Mouse (Mus musculus): ENCODE measurements around the gene Glb1l2.

The Glb1l2 gene

GRCm38 (mm10) chr9:26733206-26733891, 72.9 kb downstream of the Glb1l2 start, which contains the start of gene B3gat1:
B3gat1 (plus strand) TSS chr9:26733728.
- DNase-seq (ENCODE audit: low read depth): no peak

- no peak for DNase-seq (ENCODE audit: low read depth)
Measured at GRCm38 (mm10) chr9:26728556-26728955, 77.7 kb downstream of the Glb1l2 start.

- DNase-seq (ENCODE audit: low read depth): no peak
Measured at GRCm38 (mm10) chr9:26727445-26727844, 78.8 kb downstream of the Glb1l2 start.

- no peak for DNase-seq (ENCODE audit: low read depth)
Measured at GRCm38 (mm10) chr9:26725709-26726108, 80.6 kb downstream of the Glb1l2 start.

GRCm38 (mm10) chr9:26721771-26722170, 84.5 kb downstream of the Glb1l2 start:
- no peak for DNase-seq (ENCODE audit: low read depth)

GRCm38 (mm10) chr9:26718388-26718787, 87.9 kb downstream of the Glb1l2 start:
- no peak for DNase-seq (ENCODE audit: low read depth)

All from c-Kit-positive CD71-negative TER-119-negative erythroid progenitor cells, embryonic 14.5 days (primary cell).